Mouse (Mus musculus) MEL (cell line): ENCODE measurements around the gene Dvl2.

ENCODE experiments used
- MAFK ChIP-seq: IDR thresholded peaks from 2 replicates; pipeline ENCODE4 v1.6.1; 2011; ENCODE audit warnings: low read depth, mild to moderate bottlenecking, low read length, improper control_type of control experiment, borderline replicate concordance
- NELFE ChIP-seq: IDR thresholded peaks from 2 replicates; pipeline ENCODE4 v1.6.1; 2011; ENCODE audit warnings: low read depth, low read length, improper control_type of control experiment
- POLR2AphosphoS5 ChIP-seq: IDR thresholded peaks from 2 replicates; pipeline ENCODE4 v1.6.1; 2012; ENCODE audit warnings: low read depth, borderline replicate concordance, mild to moderate bottlenecking, inconsistent platforms, low read length, moderate library complexity, mixed read lengths
- USF1 ChIP-seq: IDR thresholded peaks from 2 replicates; pipeline ENCODE4 v1.6.1; 2014; ENCODE audit warnings: low read depth, mild to moderate bottlenecking, inconsistent platforms, low read length, improper control_type of control experiment, moderate library complexity
- USF2 ChIP-seq, 2 experiments: IDR thresholded peaks; 2 replicates each; pipeline ENCODE4 v1.6.1; 2011 to 2012; ENCODE audit warnings: improper control_type of control experiment in 2 of 2, low read length in 2 of 2, borderline replicate concordance in 1 of 2, inconsistent platforms in 1 of 2, low read depth in 1 of 2, mild to moderate bottlenecking in 1 of 2; ENCODE audit not compliant: insufficient read depth in 1 of 2

DNA sequence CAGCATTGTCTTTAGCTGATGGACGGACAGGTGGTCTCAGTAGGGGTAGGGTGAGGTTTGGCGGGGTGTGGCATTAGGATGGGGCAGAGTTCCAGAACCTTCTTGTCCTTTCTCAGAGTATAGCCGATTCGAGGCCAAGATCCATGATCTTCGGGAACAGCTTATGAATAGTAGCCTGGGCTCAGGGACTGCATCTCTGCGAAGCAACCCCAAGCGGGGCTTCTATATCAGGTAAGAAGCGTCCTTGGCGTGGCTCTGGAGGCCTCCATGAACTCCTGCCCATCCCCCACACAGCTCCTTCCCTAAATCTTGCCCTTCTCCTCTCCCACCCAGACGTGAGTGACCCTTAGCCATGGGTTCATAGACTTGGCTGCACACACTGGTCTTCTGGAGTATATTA is 39.2 kb downstream of the Dvl2 start:
- TF ChIP-seq MAFK (no peak), USF2 (IDR thresholded peaks at IDR 0.05; ENCODE audit: borderline replicate concordance in 1 of 2, insufficient read depth in 1 of 2, low read depth in 1 of 2, low read length in 2 of 2) (no peak), USF1 (no peak), NELFE (no peak), POLR2AphosphoS5 (no peak)
